Mouse (Mus musculus): ENCODE results near the gene Gm13272. TPM values are rescaled to one million over a fixed set of nuclear protein-coding genes. Genes with fewer than 3 reads are reported as not detected.
"Not testable (repeated sequence)": the region's sequence is repeated elsewhere in the genome, so short reads cannot be mapped to it uniquely, and the experiment has no call there.

Gm13272 gene
- polyA plus RNA-seq, 1 experiment, result not detected

GRCm38 (mm10) chr4:88785409-88785808, 5.8 kb downstream of the Gm13272 start, which contains the start of gene Gm13276:
Gm13276 (plus strand) TSS chr4:88785709.
- not testable (repeated sequence) for H3K4me1 ChIP-seq (ENCODE audit: control insufficient read depth, insufficient read depth, low read length); H3K36me3 ChIP-seq (ENCODE audit: control insufficient read depth, insufficient read depth, low read length); H3K27me3 ChIP-seq (ENCODE audit: control insufficient read depth, insufficient read depth, low read length); H3K4me3 ChIP-seq (ENCODE audit: control insufficient read depth, low read depth, low read length); H3K27ac ChIP-seq (ENCODE audit: control insufficient read depth, insufficient read depth, low read depth, low read length)

- H3K4me3 ChIP-seq (ENCODE audit: control insufficient read depth, low read depth, low read length); H3K4me1 ChIP-seq (ENCODE audit: control insufficient read depth, insufficient read depth, low read length); H3K27ac ChIP-seq (ENCODE audit: control insufficient read depth, insufficient read depth, low read depth, low read length); H3K27me3 ChIP-seq (ENCODE audit: control insufficient read depth, insufficient read depth, low read length); H3K36me3 ChIP-seq (ENCODE audit: control insufficient read depth, insufficient read depth, low read length): not testable (repeated sequence)
- TF ChIP-seq CTCF (IDR thresholded peaks at IDR 0.05; ENCODE audit: control insufficient read depth, insufficient read depth, insufficient replicate concordance, low read depth, low read length), result peak; percentile 27; the same call in 1 of the 2 replicates
These were observed 8.8 kb downstream of the Gm13272 start, which contains the start of gene Gm13277 for GRCm38 (mm10) chr4:88788402-88788801. Gm13277 (plus strand) TSS chr4:88788632.

- not testable (repeated sequence) for H3K27me3 ChIP-seq (ENCODE audit: control insufficient read depth, insufficient read depth, low read length); H3K36me3 ChIP-seq (ENCODE audit: control insufficient read depth, insufficient read depth, low read length); H3K4me1 ChIP-seq (ENCODE audit: control insufficient read depth, insufficient read depth, low read length); H3K27ac ChIP-seq (ENCODE audit: control insufficient read depth, insufficient read depth, low read depth, low read length); H3K4me3 ChIP-seq (ENCODE audit: control insufficient read depth, low read depth, low read length)
These were observed 11.6 kb downstream of the Gm13272 start, which contains the start of gene Gm13278 for GRCm38 (mm10) chr4:88791250-88791649. Gm13278 (plus strand) TSS chr4:88791550.

- H3K4me3 ChIP-seq (ENCODE audit: control insufficient read depth, low read depth, low read length); H3K27ac ChIP-seq (ENCODE audit: control insufficient read depth, insufficient read depth, low read depth, low read length); H3K4me1 ChIP-seq (ENCODE audit: control insufficient read depth, insufficient read depth, low read length); H3K27me3 ChIP-seq (ENCODE audit: control insufficient read depth, insufficient read depth, low read length); H3K36me3 ChIP-seq (ENCODE audit: control insufficient read depth, insufficient read depth, low read length): not testable (repeated sequence)
These were observed 14.5 kb downstream of the Gm13272 start, which contains the start of gene Gm13275 for GRCm38 (mm10) chr4:88793936-88794675. Gm13275 (plus strand) TSS chr4:88794487.

- H3K27ac ChIP-seq (ENCODE audit: control insufficient read depth, insufficient read depth, low read depth, low read length); H3K4me3 ChIP-seq (ENCODE audit: control insufficient read depth, low read depth, low read length); H3K4me1 ChIP-seq (ENCODE audit: control insufficient read depth, insufficient read depth, low read length); H3K27me3 ChIP-seq (ENCODE audit: control insufficient read depth, insufficient read depth, low read length); H3K36me3 ChIP-seq (ENCODE audit: control insufficient read depth, insufficient read depth, low read length): not testable (repeated sequence)
These were observed 17.4 kb downstream of the Gm13272 start, which contains the start of gene Gm13279 for GRCm38 (mm10) chr4:88797097-88797496. Gm13279 (plus strand) TSS chr4:88797397.

GRCm38 (mm10) chr4:88799365-88799764, 19.7 kb downstream of the Gm13272 start, which contains the start of gene Gm13285:
Gm13285 (plus strand) TSS chr4:88799665.
- H3K27me3 ChIP-seq (ENCODE audit: control insufficient read depth, insufficient read depth, low read length); H3K27ac ChIP-seq (ENCODE audit: control insufficient read depth, insufficient read depth, low read depth, low read length); H3K4me1 ChIP-seq (ENCODE audit: control insufficient read depth, insufficient read depth, low read length); H3K4me3 ChIP-seq (ENCODE audit: control insufficient read depth, low read depth, low read length); H3K36me3 ChIP-seq (ENCODE audit: control insufficient read depth, insufficient read depth, low read length): not testable (repeated sequence)

GRCm38 (mm10) chr4:88802954-88803353, 23.3 kb downstream of the Gm13272 start, which contains the start of gene Gm13287:
Gm13287 (plus strand) TSS chr4:88803254.
- H3K27ac ChIP-seq (ENCODE audit: control insufficient read depth, insufficient read depth, low read depth, low read length); H3K36me3 ChIP-seq (ENCODE audit: control insufficient read depth, insufficient read depth, low read length); H3K4me3 ChIP-seq (ENCODE audit: control insufficient read depth, low read depth, low read length); H3K27me3 ChIP-seq (ENCODE audit: control insufficient read depth, insufficient read depth, low read length); H3K4me1 ChIP-seq (ENCODE audit: control insufficient read depth, insufficient read depth, low read length): not testable (repeated sequence)

GRCm38 (mm10) chr4:88805231-88805630, 25.6 kb downstream of the Gm13272 start, which contains the start of gene Gm13288:
Gm13288 (plus strand) TSS chr4:88805531.
- H3K27me3 ChIP-seq (ENCODE audit: control insufficient read depth, insufficient read depth, low read length); H3K27ac ChIP-seq (ENCODE audit: control insufficient read depth, insufficient read depth, low read depth, low read length); H3K4me1 ChIP-seq (ENCODE audit: control insufficient read depth, insufficient read depth, low read length); H3K36me3 ChIP-seq (ENCODE audit: control insufficient read depth, insufficient read depth, low read length); H3K4me3 ChIP-seq (ENCODE audit: control insufficient read depth, low read depth, low read length): not testable (repeated sequence)

- not testable (repeated sequence) for H3K4me3 ChIP-seq (ENCODE audit: control insufficient read depth, low read depth, low read length); H3K36me3 ChIP-seq (ENCODE audit: control insufficient read depth, insufficient read depth, low read length); H3K4me1 ChIP-seq (ENCODE audit: control insufficient read depth, insufficient read depth, low read length); H3K27ac ChIP-seq (ENCODE audit: control insufficient read depth, insufficient read depth, low read depth, low read length); H3K27me3 ChIP-seq (ENCODE audit: control insufficient read depth, insufficient read depth, low read length)
These were observed 26.1 kb downstream of the Gm13272 start for GRCm38 (mm10) chr4:88805761-88806160.

All from testis, adult 2 months (tissue).